Mouse (Mus musculus): ENCODE data around the gene Zic5. TPM values are rescaled to one million over a fixed set of nuclear protein-coding genes. Genes with fewer than 3 reads are reported as not detected.

The Zic5 gene
- not detected in 2 replicates for polyA plus RNA-seq (2012; rRNA removed)

GRCm38 (mm10) chr14:122464763-122465741 is at the start of gene Zic5:
TSS of gene Zic5 (minus strand) at chr14:122465677.

GRCm38 (mm10) chr14:122490441-122491328 is 25.2 kb upstream of the Zic5 start, which contains the start of gene Gm10837:
TSS of gene Gm10837 (plus strand) at chr14:122490586.

GRCm38 (mm10) chr14:122474891-122475556 is 9.5 kb upstream of the Zic5 start, which contains the start of gene Zic2:
TSS of gene Zic2 (plus strand) at chr14:122475435.

GRCm38 (mm10) chr14:122450496-122451382 is 14.7 kb downstream of the Zic5 start, which contains the start of gene Gm5089:
TSS of gene Gm5089 (minus strand) at chr14:122451115.

Other genes with a start within 250 kb of the Zic5 start
- 0.05 and 0.10 TPM in 2 replicates for gene Gm5089, start 14.6 kb downstream of the Zic5 start, polyA plus RNA-seq (2012; rRNA removed)
- gene Zic2, start 9.8 kb upstream of the Zic5 start, polyA plus RNA-seq (2012; rRNA removed): not detected in 2 replicates
- not detected in 2 replicates for gene Gm10837, start 24.9 kb upstream of the Zic5 start, polyA plus RNA-seq (2012; rRNA removed)
- gene Pcca, start 68.6 kb upstream of the Zic5 start, polyA plus RNA-seq (2012; rRNA removed): 9.2 and 12.8 TPM in 2 replicates

Data from colon, adult 2 months (tissue).